Mouse (Mus musculus) heart, postnatal 10 days (tissue): ENCODE measurements at regions not wholly inside any gene's neighbourhood (a gene's known extent, or its start where the extent isn't known, plus 50 kb on each side); places are given as distances from the start of the nearest gene placed in this dataset.

Experiments
- DNase-seq, 2 experiments: peaks; one replicate each; pipeline ENCODE4 v3.0.0; 2021
- intact Hi-C: fragments of 180-260 bp; cut with DNase I; formaldehyde crosslinking; loops from one replicate; pipeline ENCODE4 v1.15.1; 2025

GRCm38 (mm10) chr2:148255662-148256061 lies 139.5 kb upstream of the Sstr4 start:
- DNase-seq: no peak
- intact Hi-C loops: no loop called here

GRCm38 (mm10) chr2:148264111-148264730 lies 130.9 kb upstream of the Sstr4 start:
- DNase-seq: no peak
- intact Hi-C loops: no loop called here

DNA sequence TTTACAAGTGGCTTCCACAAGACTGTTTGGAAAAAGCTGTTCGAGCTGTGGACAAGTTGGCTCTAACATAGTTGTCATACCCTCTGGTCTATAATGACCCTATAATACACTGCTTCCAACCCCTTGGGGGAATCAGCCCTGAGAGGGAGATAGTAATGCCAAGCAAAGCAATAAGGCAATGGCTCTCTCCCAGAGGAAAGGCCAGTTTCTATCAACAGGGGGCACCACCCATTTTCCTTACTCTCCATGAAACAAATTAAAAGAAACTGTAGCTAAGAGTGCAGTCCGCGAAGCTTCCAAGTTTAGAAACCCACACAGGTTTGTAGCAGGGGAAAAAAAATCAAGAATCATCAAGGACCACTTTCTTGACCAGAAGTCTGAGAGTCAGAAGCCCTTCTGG lies 115.9 kb upstream of the Sstr4 start:
- peak in 1 of 2 experiments; percentile 20 for DNase-seq
- intact Hi-C loops: loop anchor here (5.0 kb wide), 1 partner anchor 118 kb away; the partner anchor contains the start of gene Sstr4

GRCm38 (mm10) chr2:148290326-148290725 lies 104.8 kb upstream of the Sstr4 start:
- intact Hi-C loops: no loop called here
- DNase-seq: no peak

- intact Hi-C loops: no loop called here
- no peak for DNase-seq
Measured at GRCm38 (mm10) chr2:148292442-148292841, 102.7 kb upstream of the Sstr4 start.

DNA sequence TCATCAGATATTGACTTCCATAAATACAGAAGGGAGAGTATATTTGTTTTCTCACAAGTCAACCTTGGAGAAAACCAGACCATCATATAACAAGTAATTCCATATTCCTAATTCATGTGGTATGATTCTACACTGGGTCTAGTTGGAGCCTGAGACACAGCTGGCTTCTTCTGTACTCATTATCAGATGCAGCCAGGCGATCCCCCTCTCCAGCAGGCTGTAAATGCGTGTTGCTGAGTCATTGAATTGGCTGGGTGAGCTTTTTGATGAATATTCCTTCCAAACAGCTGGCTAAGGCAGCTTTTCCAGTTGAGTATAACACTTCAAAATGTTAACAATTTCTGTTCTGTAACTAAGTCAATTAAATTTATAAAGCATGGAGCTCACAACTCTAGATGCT lies 102.2 kb upstream of the Sstr4 start:
- intact Hi-C loops: no loop called here
- DNase-seq: peak; percentile 24 to 34

DNA sequence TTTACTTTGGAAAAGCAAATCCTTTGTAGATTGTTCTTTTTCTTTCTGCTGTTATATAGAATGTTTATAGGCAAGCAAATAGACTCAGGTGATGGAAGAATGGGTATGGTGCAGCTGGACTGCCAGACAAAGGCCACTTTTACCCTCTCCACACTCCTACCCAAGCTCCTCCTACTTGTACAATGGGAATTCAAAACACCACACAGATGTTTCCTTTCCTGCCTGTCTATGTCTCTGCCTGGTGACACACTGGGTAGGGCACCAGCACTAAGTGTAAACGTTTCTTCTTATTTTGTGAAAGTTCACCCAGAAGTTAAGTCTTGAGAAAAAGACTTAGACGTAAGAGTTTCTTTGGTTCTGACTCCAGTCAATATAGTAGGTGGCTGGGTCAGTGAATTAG lies 94.3 kb upstream of the Sstr4 start:
- intact Hi-C loops: no loop called here

GRCm38 (mm10) chr2:148312255-148312654 lies 82.9 kb upstream of the Sstr4 start:
- intact Hi-C loops: no loop called here
- no peak for DNase-seq

More for the DNA sequence above, 94.3 kb upstream of the Sstr4 start:
- DNase-seq: no peak

- intact Hi-C loops: no loop called here
- DNase-seq: no peak
Measured at GRCm38 (mm10) chr2:148320896-148321295, 74.2 kb upstream of the Sstr4 start.

DNA sequence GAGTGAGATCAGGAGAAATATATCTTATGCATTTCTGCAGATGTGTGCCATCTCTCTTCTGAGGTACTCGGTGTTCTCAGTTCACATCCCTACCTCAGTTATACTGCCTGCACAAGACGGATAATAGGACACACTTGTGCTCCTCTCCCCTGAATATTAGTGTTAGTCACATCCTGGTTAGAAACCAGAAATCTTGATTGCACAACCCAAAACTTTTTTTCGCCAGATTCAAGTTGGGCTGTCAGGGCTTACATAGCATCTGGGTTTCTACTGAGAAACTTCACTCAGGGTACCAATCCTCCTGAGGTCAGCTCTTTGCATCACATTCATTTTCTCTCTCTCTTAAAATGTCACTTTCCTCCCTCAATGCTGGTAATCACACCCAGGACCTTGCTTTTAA lies 69.8 kb upstream of the Sstr4 start:
- intact Hi-C loops: no loop called here
- no peak for DNase-seq

- DNase-seq: no peak
- intact Hi-C loops: no loop called here
Measured at GRCm38 (mm10) chr2:148325854-148326387, 69.2 kb upstream of the Sstr4 start.

DNA sequence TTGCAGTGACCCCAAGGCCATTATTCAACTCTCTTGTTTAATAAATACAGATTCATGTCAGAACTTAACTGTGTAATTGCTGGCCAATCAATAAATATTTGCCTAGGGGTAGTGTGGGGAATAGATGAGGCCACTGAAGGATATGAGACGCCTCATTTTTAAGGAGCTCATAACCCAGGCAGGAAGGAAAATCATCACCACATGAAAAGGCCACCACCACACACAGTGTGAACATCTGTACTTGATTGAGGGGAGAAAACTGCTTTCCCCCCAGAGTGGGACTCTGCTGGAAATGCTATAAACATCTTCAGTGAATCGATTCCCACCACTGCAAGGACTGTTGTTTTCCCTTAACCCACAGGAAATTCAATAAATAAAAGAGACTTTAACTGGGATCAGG lies 68.7 kb upstream of the Sstr4 start:
- intact Hi-C loops: no loop called here
- DNase-seq: no peak

GRCm38 (mm10) chr2:148327552-148327951 lies 67.6 kb upstream of the Sstr4 start:
- no peak for DNase-seq
- intact Hi-C loops: no loop called here

- DNase-seq: no peak
- intact Hi-C loops: no loop called here
Measured at GRCm38 (mm10) chr2:148330368-148330767, 64.8 kb upstream of the Sstr4 start.

GRCm38 (mm10) chr2:148334555-148334954 lies 60.6 kb upstream of the Sstr4 start:
- intact Hi-C loops: no loop called here
- no peak for DNase-seq

DNA sequence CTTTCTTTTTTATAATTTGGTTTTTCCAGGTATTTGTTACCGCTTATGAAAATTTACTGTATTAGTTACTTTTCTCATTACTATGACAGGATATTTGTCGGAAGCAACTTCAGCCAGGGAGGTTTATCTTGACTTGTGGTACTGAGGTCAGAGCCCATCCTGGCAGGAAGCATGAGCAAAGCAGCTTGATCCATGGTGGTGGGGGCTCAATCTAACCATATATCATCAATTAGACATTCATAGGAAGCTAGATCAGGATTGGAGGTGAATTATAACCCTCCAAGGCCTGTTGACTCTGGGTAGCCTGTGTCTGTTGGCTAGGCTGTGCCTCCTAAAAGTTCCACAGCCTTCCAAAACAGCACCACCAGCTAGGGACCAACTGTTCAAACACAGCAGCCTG lies 58.5 kb upstream of the Sstr4 start:
- intact Hi-C loops: no loop called here
- no peak for DNase-seq

- intact Hi-C loops: no loop called here
- peak; percentile 69 to 75 for DNase-seq
Measured at GRCm38 (mm10) chr2:148338308-148338768, 56.8 kb upstream of the Sstr4 start.

- no peak for DNase-seq
- intact Hi-C loops: no loop called here
Measured at GRCm38 (mm10) chr2:148338894-148339293, 56.2 kb upstream of the Sstr4 start.

- intact Hi-C loops: loop anchor here (5.0 kb wide), 1 partner anchor 192 kb away; no protein-coding TSS in a partner anchor
- no peak for DNase-seq
Measured at GRCm38 (mm10) chr2:148344193-148344592, 51.0 kb upstream of the Sstr4 start.
